Mouse (Mus musculus): Measurements from ENCODE around the gene Kng1.
A peak's percentile ranks its signal among the peaks of the same experiment; 100 is the strongest.
"Not testable (repeated sequence)": the region's sequence is repeated elsewhere in the genome, so short reads cannot be mapped to it uniquely, and the experiment has no call there.

Kng1 gene

DNA sequence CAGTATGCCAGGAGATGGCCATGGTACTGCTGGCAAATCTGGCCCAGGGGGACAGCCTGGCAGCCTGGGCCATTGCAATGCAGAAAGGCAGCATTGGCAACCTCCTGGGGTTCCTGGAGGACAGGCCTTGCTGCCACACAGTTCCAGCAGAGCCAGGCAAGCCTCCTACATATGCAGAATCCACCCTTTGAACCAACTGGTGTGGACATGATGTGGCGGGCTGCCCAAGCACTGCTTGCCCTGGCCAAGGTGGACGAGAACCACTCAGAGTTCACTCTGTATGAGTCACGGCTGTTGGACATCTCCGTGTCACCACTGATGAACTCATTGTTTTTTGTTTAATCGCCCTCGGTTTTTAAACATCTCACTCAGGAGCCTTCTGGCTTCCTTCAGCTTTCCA is 36.5 kb downstream of the Kng1 start:
- no peak for DNase-seq (ENCODE audit: low spot score)

DNA sequence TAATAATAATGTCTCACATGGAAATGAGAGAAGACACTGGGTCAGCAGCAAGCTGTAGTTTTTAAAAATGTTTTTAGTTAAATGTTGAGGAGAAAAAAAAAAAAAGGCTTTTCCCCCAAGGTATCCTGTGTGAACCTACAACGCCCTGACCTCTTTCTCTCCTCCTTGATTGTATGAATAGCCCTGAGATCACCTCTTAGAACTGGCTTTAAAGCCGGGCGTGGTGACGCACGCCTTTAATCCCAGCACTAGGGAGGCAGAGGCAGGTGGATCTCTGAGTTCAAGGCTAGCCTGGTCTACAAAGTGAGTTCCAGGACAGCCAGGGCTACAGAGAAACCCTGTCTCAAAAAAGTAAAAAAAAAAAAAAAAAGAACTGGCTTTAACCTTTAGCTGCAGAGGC is 37.9 kb downstream of the Kng1 start:
- not testable (repeated sequence) for DNase-seq (ENCODE audit: low spot score)

DNA sequence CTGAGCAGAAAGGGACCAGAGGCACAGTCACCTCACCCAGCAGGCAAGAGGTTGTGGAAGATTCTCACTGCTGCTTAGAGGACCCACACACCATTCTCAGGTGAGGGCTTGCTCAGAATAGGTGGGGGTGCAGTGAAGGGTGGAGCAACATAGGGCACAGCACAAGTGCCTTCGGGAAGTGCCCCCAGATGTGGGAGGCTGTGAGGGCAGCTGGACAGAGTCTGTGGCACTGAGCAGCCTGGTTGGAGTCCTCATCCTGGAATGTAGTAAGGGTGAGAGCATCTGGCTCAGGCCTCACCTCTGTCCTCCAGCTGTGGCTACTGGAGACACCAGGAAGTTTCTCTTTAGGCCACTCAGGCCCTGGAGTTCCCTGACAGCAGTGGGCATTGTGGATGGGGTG is 39.2 kb downstream of the Kng1 start:
- DNase-seq (ENCODE audit: low spot score): not testable (repeated sequence)

DNA sequence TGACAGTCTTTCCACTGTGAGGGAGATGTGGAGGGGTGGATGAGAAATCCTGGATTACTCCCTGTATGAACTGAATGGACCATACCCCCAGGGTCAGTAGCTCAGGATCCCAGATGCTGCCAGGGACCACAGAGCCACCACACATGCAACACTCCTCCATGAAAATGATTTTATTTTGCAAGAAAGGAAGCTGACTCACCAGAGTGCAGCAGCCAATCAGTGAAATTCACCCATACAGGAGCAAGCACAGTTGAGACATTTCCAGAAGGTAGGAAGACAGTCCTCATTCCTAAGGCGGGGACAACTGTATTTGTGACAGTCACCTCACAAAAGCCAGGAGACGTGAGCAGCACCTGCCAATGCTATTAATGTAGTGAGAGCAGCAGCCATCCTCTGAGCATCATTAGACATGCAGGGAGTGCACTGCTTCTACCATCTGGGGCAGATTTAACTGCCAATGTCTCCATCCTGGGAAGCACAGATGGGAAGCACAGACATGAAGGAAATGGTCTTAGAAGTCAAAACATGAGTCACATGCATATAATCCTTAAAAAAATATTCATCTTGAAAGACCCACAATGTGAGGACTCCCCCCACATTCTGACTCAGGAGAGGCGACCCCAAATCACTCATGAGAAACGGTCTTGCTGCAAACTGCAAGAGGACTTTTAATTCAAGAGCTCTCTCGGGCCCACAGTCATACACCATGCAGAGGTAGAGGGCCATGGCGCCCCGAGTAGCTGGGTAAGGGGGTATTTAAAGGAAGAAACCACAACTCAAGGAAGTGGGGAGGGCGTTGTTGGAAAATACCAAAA is 39.8 kb downstream of the Kng1 start:
- DNase-seq (ENCODE audit: low spot score): not testable (repeated sequence)

DNA sequence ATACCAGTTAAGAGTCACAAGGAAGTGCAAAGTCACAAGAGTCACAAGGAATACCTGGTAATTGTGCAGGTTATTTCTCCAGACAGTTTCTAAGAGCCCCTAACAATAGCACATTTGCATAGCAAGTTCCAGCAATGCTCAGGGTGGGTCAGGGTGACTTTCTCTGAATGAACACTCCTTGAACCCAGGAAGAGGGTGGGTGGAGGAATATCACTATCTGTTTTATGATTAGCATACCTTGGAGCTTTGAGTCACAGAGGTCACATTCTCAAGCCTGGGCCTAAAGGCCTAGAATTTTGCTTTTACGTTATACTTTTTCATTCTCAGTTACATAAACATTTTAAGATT is 40.4 kb downstream of the Kng1 start:
- not testable (repeated sequence) for DNase-seq (ENCODE audit: low spot score)

DNA sequence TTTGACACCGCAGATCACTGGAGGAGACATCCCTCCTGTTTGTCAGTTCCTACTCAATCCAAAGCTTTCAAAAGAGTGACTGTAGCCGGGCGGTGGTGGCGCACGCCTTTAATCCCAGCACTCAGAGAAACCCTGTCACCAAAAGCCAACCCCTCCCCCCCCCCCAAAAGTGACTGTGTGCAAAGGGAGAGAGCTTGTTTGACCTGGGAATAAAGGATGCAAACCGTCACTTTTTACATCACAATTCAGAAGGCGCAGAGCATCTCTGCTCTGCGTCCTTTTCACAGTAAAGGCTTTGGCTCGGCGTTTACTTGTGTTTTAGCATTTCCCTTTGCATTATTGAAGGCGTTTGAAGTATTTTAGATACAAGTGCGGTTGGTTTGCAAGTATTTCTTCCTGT is 42.0 kb downstream of the Kng1 start:
- DNase-seq (ENCODE audit: low spot score): no peak

DNA sequence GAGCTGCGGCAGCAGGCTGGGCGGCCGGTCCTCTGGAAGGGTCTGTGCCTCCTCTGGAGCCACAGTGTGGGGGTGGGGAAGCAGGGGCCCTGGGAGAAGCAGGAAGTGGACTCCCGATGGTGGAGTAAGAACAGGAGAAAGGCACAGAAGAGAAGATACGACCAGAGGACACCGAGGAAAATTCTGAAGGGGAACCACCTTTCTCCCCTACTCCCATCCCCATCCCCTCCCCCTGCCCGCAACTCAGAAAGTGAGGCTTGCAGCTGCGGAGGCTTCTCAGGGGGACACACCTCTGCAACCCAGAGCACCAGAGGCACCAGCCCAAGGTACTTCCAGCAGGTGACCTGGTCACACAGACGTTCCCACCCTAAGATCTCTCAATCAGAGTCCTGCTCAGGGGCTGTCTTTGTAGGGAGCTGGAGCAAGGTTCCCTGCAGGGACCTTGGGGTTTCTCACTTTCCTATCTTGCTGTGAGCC is 42.5 kb downstream of the Kng1 start:
- no peak for DNase-seq (ENCODE audit: low spot score)

DNA sequence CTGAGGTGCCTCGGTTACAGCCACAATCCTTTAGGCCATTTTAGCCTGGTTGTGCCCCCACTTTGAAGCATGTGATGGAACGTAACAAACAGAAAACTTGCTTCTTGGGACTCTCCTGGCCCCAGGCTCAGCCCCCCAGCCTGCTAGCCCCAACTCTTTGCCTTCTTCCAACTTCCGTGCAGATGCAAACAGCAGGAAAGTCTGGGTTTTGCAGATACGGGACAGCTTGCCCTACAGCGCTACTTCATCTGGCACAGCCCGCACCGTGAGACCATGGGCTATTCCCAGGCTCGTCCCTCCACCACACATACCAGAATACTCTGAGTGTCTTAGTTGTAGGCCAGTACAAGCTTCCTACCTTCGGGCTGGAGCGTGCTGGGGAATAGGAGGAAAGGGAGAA is 42.9 kb downstream of the Kng1 start:
- no peak for DNase-seq (ENCODE audit: low spot score)

DNA sequence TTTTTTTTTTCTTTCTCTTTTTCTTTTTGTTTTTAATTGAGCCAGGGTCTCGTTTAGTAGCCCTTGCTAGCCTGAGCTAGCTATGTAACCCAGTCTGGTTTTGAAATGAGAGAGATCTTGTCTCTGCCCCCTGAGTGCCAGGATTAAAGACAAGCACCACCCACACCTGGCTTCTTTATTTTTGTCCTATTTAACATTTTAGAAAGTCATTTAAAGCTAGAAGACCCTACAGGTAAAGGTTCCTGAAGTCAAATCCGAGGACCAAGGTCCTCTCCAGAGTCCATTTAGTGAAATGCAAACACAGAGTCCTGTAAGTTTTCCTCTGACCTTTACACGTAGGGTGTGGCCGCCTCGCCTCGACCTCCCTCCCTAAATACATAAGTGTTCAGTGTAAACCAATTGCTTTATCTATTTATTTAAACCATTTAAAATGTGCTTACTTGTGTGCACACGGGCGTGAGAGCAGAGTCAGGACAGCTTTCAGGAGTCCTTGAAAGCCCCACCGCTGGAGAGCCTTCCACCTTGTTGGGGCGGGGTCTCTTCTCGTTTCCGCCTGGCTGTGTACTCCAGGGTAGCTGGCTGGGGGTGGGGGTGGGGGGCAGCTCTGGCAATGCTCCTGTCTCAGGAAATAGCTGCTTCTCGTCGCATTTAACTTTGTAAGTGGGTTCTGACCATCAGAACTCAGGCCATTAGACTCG is 44.8 kb downstream of the Kng1 start:
- peak; percentile 46 for DNase-seq (ENCODE audit: low spot score)

DNA sequence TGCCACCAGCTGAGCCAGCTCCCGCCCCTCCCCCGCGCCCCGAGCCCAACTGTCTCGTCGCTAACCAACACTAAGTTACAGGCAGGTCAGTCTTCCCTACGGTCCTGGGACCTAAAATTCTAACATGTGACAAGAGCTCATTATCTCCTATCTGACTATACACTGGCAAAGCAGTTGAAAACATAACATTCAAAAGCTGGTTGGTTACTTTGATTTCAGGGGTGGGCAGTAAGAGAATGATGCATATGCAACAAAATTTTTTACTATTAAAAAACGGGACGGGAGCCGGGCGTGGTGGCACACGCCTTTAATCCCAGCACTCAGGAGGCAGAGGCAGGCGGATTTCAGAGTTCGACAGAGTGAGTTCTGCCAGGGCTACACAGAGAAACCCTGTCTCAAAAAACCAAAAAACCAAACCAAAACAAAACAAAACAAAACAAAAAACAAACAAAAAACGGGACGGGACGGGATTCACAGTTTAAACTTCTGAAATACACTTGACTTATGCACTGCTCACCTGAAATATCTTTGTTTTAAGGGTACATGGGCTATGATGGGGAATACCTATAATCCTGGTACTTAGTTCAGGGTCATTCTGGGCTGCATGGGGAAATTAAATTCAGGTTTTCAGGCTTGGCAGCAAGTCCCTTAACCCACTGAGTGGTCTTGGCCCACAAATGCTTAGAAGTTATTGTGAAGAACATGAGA is 45.5 kb downstream of the Kng1 start:
- no peak for DNase-seq (ENCODE audit: low spot score)

DNA sequence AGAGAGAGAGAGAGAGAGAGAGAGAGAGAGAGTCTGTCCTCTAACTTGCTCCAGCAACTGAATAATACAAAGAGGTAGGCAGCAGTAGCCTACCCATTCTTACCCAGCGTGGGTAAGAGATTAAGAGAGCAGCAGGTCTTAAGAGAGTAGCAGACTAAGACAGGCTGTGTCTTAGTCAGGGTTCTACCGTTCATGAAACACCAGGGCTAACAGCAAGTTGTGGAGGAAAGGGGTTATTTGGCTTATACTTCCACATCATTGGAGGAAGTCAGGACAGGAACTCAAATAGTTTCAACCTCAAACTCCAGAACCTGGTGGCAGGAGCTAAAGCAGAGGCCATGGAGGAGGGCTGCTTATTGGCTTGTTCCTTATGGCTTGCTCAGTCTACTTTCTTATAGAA is 46.2 kb downstream of the Kng1 start:
- no peak for DNase-seq (ENCODE audit: low spot score)

DNA sequence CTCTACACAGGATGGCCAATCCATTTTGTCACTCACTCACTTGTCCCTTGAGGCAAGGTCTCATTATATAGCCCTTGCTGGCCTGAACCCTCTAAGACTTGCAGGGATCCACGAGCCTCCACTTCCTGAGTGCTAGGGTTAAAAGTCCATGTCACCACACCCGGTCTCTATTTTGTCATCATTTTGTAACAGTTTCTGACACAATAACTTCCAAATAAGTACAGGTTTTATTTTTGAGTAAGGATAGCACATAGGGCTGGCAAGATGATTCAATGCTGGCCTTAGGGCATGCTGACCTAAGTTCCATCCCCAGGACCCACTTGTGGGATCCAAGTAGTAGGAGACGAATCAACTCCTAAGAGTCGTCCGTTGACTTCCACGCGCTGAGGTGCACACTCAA is 48.5 kb downstream of the Kng1 start:
- no peak for DNase-seq (ENCODE audit: low spot score)

DNA sequence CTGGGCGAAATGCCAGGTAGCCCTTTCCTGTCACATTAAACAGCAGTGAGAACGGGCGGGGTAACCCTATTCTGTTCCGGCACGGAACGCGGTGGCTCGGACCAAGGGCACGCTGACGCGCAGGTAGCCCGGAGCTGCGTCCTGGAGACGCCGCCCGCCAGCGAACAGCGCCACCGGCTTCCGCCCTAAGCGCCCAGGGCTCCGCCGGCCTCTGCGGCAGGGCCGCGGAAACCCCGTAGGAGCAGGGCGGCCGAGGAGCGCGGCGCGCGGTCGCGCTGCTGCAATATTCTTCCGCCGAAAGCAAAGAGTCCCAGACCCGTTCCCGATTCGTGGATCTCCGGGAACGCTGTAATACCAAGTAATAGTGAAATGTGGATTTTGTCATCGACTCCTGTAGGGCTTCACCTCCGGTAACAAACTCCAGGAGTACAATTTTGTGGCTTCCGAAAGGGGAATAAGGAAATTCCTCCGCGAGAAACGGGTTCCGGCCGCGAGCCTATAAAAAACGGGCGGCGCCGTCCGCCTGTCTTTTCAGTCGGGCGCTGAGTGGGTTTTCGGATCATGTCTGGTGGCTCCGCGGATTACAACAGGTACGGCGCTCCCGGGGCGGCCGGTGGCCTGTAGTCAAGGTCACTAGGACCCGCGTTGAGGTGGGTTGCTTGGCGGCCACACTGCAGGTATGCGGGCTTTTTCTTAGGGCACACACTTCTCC is 49.7 kb downstream of the Kng1 start, which contains the start of gene Eif4a2:
Eif4a2 (plus strand) TSS at position 214 of the 712 bp plus-strand sequence.
- peak; percentile 93 for DNase-seq (ENCODE audit: low spot score)

DNA sequence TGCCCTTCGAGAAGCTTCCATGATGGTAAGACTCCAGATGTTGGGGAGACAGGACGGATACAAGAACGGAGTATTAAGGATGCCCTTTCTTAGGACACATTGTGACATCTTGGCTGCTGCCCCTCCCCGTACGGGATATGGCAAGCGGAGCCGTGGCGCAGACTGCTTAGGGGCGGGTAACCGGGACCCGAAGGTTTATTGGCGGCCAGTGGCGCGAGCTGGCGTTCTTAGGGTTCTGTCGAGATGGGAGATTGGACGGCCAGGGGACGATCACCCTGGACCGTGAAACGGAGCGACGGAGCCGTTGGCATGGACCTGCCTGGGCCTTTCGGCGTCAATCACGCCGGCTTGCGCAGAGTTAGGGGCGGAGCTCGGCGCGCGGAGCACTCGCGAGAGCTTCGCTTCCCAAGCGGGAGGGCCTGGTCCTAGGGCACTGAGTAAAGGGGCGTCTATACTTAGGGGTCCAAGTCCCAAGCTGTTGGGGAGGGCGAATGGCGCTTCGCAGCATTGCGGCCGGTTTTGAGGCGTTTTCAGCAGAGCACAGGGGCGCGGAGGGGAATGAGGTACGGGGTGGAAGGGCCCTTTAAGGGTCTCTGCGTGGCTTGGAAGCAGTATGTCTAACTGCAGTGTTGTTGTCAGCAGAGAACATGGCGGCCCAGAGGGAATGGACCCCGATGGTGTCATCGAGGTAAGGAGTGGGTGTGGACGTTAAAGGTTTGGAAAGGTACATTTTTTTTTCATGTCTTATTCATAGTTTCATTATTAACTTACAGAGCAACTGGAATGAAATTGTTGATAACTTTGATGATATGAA is 50.5 kb downstream of the Kng1 start:
- peak; percentile 84 for DNase-seq (ENCODE audit: low spot score)

DNA sequence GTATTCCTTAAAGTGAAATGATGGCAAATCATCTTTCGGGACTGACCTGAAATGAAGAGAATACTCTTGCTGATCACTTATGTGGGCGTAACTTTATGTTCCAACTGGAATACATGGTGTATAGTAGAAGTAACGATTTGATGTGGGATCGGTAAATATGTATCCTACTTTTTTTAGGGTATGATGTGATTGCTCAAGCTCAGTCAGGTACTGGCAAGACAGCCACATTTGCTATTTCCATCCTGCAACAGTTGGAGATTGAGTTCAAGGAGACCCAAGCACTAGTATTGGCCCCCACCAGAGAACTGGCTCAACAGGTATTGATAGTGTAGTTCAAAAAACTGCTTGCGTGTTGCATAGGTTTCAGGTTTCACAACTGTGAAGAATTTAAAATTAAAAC is 51.3 kb downstream of the Kng1 start:
- no peak for DNase-seq (ENCODE audit: low spot score)

DNA sequence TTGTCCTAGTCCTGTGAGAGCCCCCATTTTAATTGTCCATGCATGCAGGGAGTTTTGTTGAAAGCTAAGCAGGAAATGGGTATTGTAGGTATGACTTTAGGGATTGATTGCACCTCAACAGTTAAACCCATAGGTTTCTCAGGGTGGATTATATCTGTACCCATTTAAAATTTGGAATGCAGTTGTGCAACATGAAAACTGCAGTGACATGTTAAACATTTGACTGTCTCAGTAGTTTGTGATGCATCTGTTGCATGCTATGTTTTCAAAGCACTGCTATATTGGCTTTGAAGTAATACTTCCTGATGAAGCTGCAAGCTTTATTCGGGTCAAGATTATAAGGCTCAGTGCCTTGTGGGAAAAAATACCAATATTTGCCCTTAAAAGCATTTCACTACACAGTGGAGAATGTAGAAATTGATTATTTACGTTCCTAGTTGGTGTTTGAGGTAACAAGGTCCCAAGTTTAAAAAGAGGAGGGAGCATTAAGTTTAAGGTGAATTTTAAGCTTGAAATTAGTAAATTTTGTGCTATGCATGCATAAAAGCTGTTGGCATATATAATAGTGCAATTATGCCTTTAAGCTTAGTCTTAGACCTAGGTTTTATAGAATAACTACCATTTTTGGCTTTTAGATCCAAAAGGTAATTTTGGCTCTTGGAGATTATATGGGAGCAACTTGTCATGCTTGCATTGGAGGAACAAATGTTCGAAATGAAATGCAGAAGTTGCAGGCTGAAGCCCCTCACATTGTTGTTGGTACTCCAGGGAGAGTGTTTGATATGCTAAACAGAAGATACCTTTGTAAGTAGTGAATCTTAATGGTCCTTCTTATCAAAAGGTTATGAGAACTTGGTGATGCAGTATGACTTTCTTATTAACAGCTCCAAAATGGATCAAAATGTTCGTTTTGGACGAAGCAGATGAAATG is 52.0 kb downstream of the Kng1 start:
- DNase-seq (ENCODE audit: low spot score): no peak

DNA sequence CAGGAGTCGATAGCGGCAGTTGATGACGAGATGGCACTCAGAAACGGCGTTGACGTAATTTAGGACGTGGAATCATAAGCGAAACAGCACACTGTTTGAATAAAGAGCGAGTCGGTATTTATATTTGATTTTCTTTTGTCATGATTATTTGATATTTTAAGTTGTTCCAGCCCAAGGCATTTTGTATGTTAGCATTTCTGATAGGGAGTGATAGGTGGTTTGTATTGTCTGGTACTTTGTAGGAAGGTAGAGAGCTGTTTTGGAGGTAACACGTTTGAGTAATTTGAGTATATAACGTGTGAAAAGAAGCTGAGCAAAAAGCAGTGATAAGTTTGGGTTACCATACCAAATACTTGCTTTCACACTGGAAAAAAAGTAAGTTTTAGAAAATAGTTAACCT is 54.7 kb downstream of the Kng1 start:
- DNase-seq (ENCODE audit: low spot score): no peak

DNA sequence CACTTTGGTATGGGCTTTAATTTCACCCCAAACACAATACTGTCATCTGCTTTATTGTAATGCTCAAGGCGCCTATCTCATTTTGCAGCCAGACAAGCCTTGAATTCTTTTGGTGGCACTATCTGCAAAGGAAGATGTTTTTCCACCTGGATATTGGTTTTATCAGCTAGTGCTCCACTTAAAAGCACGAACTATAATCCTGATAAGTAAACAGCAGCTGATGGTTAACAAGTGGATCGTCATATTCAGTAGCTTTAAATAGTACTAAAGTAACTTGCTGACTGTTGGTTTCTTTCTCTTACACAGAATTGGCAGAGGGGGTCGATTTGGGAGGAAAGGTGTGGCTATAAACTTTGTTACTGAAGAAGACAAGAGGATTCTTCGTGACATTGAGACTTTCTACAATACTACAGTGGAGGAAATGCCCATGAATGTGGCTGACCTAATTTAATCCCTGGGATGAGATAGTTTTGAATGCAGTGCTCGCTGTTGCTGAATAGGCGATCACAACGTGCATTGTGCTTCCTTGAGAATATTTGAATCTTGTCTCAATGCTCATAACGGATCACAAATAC is 55.3 kb downstream of the Kng1 start:
- no peak for DNase-seq (ENCODE audit: low spot score)

DNA sequence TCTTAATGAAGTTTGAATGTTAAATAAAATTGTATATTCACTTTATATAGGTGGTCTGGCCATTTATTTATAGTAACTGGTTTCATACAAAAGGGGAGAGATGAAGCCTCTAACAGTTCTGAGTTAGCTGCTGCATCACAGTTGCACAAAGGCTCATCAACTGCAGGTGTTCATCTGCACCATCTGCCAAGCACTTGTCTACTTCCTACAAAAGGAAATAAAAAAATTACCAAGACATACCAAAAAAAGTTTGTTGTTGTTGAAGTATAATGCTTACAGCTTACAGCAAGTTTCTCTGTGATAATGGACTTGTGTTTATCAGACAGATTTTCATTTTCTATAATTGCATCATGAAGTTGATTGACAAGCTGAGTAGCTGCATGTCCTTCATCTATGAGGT is 56.2 kb downstream of the Kng1 start:
- no peak for DNase-seq (ENCODE audit: low spot score)

Measured in T-cell, adult 2 months (primary cell).